Mouse (Mus musculus) ES-E14 (cell line): Measurements from ENCODE around the gene H13. TPM values are rescaled to one million over a fixed set of nuclear protein-coding genes. Genes with fewer than 3 reads are reported as not detected.

Experiments used
- DNase-seq: peaks from one replicate; pipeline ENCODE4 v3.0.0-alpha.2; 2013; ENCODE audit warnings: low read depth, low spot score
- H3K27ac ChIP-seq: 2 replicates; pipeline ENCODE4 v1.5.1; 2012; ENCODE audit warnings: low read depth, mild to moderate bottlenecking, low read length, moderate library complexity, mixed read lengths; ENCODE audit not compliant: poor library complexity, insufficient read depth, severe bottlenecking
- H3K36me3 ChIP-seq: 2 replicates; pipeline ENCODE4 v1.6.1; 2012; ENCODE audit warnings: mild to moderate bottlenecking, low read length, moderate library complexity, mixed read lengths; ENCODE audit not compliant: control insufficient read depth, poor library complexity, insufficient read depth, severe bottlenecking
- H3K4me1 ChIP-seq, 2 experiments: fragments of 150-350 bp in 1 of 2; sonication (generic) in 1 of 2; 2 replicates each; pipeline ENCODE4 v1.6.1; 2012; ENCODE audit warnings: low read length in 2 of 2, mild to moderate bottlenecking in 1 of 2, mixed read lengths in 1 of 2; ENCODE audit not compliant: control insufficient read depth in 2 of 2, insufficient read depth in 2 of 2, poor library complexity in 1 of 2
- H3K4me3 ChIP-seq, 2 experiments: fragments of 150-350 bp in 1 of 2; sonication (generic) in 1 of 2; 2 replicates each; pipeline ENCODE4 v1.5.1; 2012; ENCODE audit warnings: low read length in 2 of 2, low read depth in 1 of 2, mild to moderate bottlenecking in 1 of 2, mixed read lengths in 1 of 2; ENCODE audit not compliant: insufficient read depth in 1 of 2, poor library complexity in 1 of 2, severe bottlenecking in 1 of 2
- H3K9ac ChIP-seq: 2 replicates; pipeline ENCODE4 v1.6.1; 2012; ENCODE audit warnings: low read depth, mild to moderate bottlenecking, low read length, mixed read lengths; ENCODE audit not compliant: poor library complexity, insufficient read depth, severe bottlenecking
- H3K9me3 ChIP-seq: fragments of 150-350 bp; sonication (generic); 2 replicates; pipeline ENCODE4 v1.6.1; 2012; ENCODE audit warnings: low read depth, mild to moderate bottlenecking, low read length; ENCODE audit not compliant: control insufficient read depth, insufficient read depth
- CHD2 ChIP-seq: IDR thresholded peaks from 2 replicates; pipeline ENCODE4 v1.6.1; 2014; ENCODE audit warnings: mild to moderate bottlenecking, low read depth, low read length, inconsistent platforms
- HCFC1 ChIP-seq: IDR thresholded peaks from 2 replicates; pipeline ENCODE4 v1.6.1; 2012; ENCODE audit warnings: low read length, inconsistent platforms, borderline replicate concordance; ENCODE audit not compliant: insufficient read depth
- MAFK ChIP-seq: IDR thresholded peaks from 2 replicates; pipeline ENCODE4 v1.6.1; 2014; ENCODE audit warnings: mild to moderate bottlenecking, low read depth, low read length, inconsistent platforms; ENCODE audit not compliant: insufficient read depth
- ZC3H11A ChIP-seq: IDR thresholded peaks from 2 replicates; pipeline ENCODE4 v1.6.1; 2012; ENCODE audit warnings: low read depth, mild to moderate bottlenecking, inconsistent platforms, low read length, borderline replicate concordance
- ZNF384 ChIP-seq: IDR thresholded peaks from 2 replicates; pipeline ENCODE4 v1.6.1; 2012; ENCODE audit warnings: low read depth, low read length, inconsistent platforms
- in situ Hi-C, 2 experiments: fragments of 600-800 bp; cut with MboI; formaldehyde crosslinking; loops; one replicate each; pipeline ENCODE4 v1.15.1; 2025; ENCODE audit warnings: low sequenced_read_pairs in 2 of 2, inconsistent platforms in 1 of 2; ENCODE audit not compliant: unreplicated experiment in 2 of 2
- total RNA-seq: library from RNA; depleted of rRNA; stranded (reverse); fragments of 300-350 nt; gene quantifications from 2 replicates; pipeline ENCODE4 v1.2.3, GENCODE M21; 2012

Gene H13
- total RNA-seq, 1 experiment, result 55.0 TPM

- no peak overlapping the region for H3K4me3 ChIP-seq
- in situ Hi-C loops, result no loop called here
- no peak for TF ChIP-seq MAFK
- no peak for TF ChIP-seq HCFC1
- TF ChIP-seq ZNF384, result no peak
- TF ChIP-seq ZC3H11A, result no peak
- no peak for TF ChIP-seq CHD2
- DNase-seq, result no peak
- peaks cover 2 to 26% of the 10 kb centered on the region in 2 experiments; a peak in 2 of 4 replicates for H3K4me1 ChIP-seq
- H3K27ac ChIP-seq, result no peak overlapping the region
- H3K9ac ChIP-seq, result no peak overlapping the region
- no peaks in the 10 kb centered on the region for H3K9me3 ChIP-seq
- H3K36me3 ChIP-seq, result peaks cover 41% of the 10 kb centered on the region
Observed at GRCm38 (mm10) chr2:152674148-152674547, 4.9 kb downstream of the H13 start.

- Histone ChIP-seq H3K4me1 (peaks cover under 1 to 24% of the 10 kb centered on the region in 2 experiments; a peak in 2 of 4 replicates), H3K9ac (no peak overlapping the region), H3K36me3 (peaks cover 53% of the 10 kb centered on the region), H3K27ac (no peak overlapping the region), H3K9me3 (no peaks in the 10 kb centered on the region), H3K4me3 (no peak overlapping the region)
- no peak for DNase-seq
- TF ChIP-seq HCFC1 (no peak), ZC3H11A (no peak), MAFK (no peak), CHD2 (no peak), ZNF384 (no peak)
- in situ Hi-C loops, result no loop called here
Observed at GRCm38 (mm10) chr2:152675252-152675791, 6.1 kb downstream of the H13 start.

- Histone ChIP-seq H3K4me1 (peaks cover 0 to 2% of the 10 kb centered on the region in 2 experiments; a peak in 1 of 4 replicates), H3K4me3 (no peak overlapping the region), H3K27ac (no peak overlapping the region), H3K9ac (no peak overlapping the region), H3K9me3 (no peaks in the 10 kb centered on the region), H3K36me3 (peaks cover 60% of the 10 kb centered on the region)
- in situ Hi-C loops, result no loop called here
- TF ChIP-seq CHD2, result no peak
- no peak for TF ChIP-seq HCFC1
- no peak for TF ChIP-seq ZNF384
- no peak for TF ChIP-seq ZC3H11A
- no peak for TF ChIP-seq MAFK
- no peak for DNase-seq
Observed at GRCm38 (mm10) chr2:152678302-152678701, 9.0 kb downstream of the H13 start.

- in situ Hi-C loops, result no loop called here
- Histone ChIP-seq H3K4me3 (no peak overlapping the region), H3K27ac (no peak overlapping the region), H3K9ac (no peak overlapping the region), H3K4me1 (peaks cover 0 to 2% of the 10 kb centered on the region in 2 experiments; a peak in 1 of 4 replicates), H3K36me3 (peaks cover 64% of the 10 kb centered on the region), H3K9me3 (no peaks in the 10 kb centered on the region)
- no peak for DNase-seq
- no peak for TF ChIP-seq MAFK
- no peak for TF ChIP-seq HCFC1
- no peak for TF ChIP-seq ZC3H11A
- TF ChIP-seq CHD2, result no peak
- no peak for TF ChIP-seq ZNF384
Observed at GRCm38 (mm10) chr2:152678925-152679324, 9.7 kb downstream of the H13 start.
